Comparison of ENCODE assay signal across 21 mouse cellular contexts in the genomic region with DNA sequence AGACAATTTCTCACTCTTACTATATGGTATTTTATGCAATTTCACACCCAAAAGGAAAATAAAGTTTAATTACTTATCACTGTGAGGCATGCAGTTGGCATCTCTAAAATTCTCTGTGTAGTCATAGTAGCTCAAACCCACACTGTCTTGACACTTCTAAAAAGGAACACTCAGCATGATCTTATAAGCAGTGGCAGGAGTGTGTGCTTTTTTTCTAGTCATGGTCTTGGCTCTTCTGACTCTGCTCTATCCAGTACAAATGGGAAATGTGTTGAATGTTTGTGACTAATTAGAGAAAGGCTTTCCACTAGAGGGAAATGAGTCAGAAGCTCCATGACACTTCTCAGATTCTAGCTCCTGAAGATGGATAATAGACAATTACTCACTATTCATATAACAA.
DNase-seq lines count a peak whose midpoint lies in the region; ATAC-seq lines count a peak whose summit lies in the region.
"Had no signal": no experiment of that assay in that cellular context is flagged by ENCODE, and none has a peak within 500 bp of the region (broad histone marks: within the 10 kb centered on the region; RNA-seq: fewer than 3 reads in every experiment).

No protein-coding gene starts in this region.

- peak; percentile 99 for ATAC-seq in frontal cortex, adult (ENCODE audit: low TSS enrichment)
- ATAC-seq: CD4-positive, CD25-positive, alpha-beta regulatory T cell, adult 4 months; forebrain, embryonic 16.5 days; hindbrain, embryonic 16.5 days; intestine, embryonic 15.5 days had no signal

- intact Hi-C loops in left cerebral cortex, postnatal 10 days (cut with DNase I) = no loop called here

- DNase-seq in frontal cortex, postnatal 10 days (ENCODE audit: low spot score in 2 of 2) = no peak
- peak; percentile 9 to 43 for DNase-seq in left cerebral cortex, adult 9 months (ENCODE audit: low spot score in 2 of 2)
- DNase-seq in left cerebral cortex, postnatal 10 days (ENCODE audit: extremely low spot score in 1 of 2, low spot score in 2 of 2) = no peak
- DNase-seq in 416B (ENCODE audit: low read depth) = peak; percentile 1
- peak; percentile 72 for DNase-seq in brain, adult 2 months (ENCODE audit: low read depth, low spot score)
- DNase-seq in urinary bladder, adult 2 months (ENCODE audit: low spot score) = no peak
- DNase-seq: adrenal gland, postnatal 10 days; adrenal gland, postnatal 36 days; cerebellum, adult 11 months; cerebellum, adult 2 months; cerebellum, adult 9-11 months; cerebellum, postnatal 25 days; gastrocnemius, postnatal 25 days; heart, adult 18-20 months; heart, postnatal 10 days; heart, postnatal 36 days had no signal

Comparison
In these comparisons a context has a peak if more than half of its experiments do, and no peak if none do; other contexts are left out.
1. DNase-seq: peak in left cerebral cortex, adult 9 months (2 of 2), 416B (single experiment) and brain, adult 2 months (single experiment); none in frontal cortex, postnatal 10 days (0 of 2), left cerebral cortex, postnatal 10 days (0 of 2) and urinary bladder, adult 2 months (single experiment).